Mouse (Mus musculus): Measurements from ENCODE around the gene Rnf103. TPM values are rescaled to one million over a fixed set of nuclear protein-coding genes. Genes with fewer than 3 reads are reported as not detected.

The Rnf103 gene
- polyA plus RNA-seq, 1 experiment, result 4.1 TPM

DNA sequence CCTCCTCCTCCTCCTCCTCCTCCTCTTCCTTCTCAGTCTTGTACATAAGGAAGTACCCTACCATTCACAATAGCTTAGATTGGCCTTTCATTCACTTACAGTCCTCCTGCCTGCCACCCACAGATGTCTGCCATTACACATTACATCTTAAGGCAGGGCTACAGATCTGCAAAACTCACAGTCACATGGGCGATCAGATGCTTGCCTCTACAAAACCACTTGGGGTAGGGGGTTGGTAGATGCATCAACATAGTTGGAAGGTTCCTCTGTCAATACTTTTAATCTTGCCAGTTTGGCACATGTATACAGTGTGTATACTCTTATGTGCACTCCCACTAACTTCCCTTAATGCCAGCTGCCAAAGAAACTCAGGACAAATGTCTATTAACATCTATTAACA, 13.6 kb upstream of the Rnf103 start:
- TF ChIP-seq CTCF (IDR thresholded peaks at IDR 0.05; ENCODE audit: control insufficient read depth, insufficient read depth, insufficient replicate concordance, low read depth, low read length) (no peak), POLR2A (IDR thresholded peaks at IDR 0.05; ENCODE audit: control insufficient read depth, low read depth, low read length) (no peak)
- H3K4me1 ChIP-seq (ENCODE audit: control insufficient read depth, insufficient read depth, low read length), result no peaks in the 10 kb centered on the region
- H3K27ac ChIP-seq (ENCODE audit: control insufficient read depth, insufficient read depth, low read depth, low read length), result no peak overlapping the region
- H3K27me3 ChIP-seq (ENCODE audit: control insufficient read depth, insufficient read depth, low read length), result no peaks in the 10 kb centered on the region
- no peak overlapping the region for H3K4me3 ChIP-seq (ENCODE audit: control insufficient read depth, low read depth, low read length)
- H3K36me3 ChIP-seq (ENCODE audit: control insufficient read depth, insufficient read depth, low read length), result no peaks in the 10 kb centered on the region

- no peak overlapping the region for H3K4me3 ChIP-seq (ENCODE audit: control insufficient read depth, low read depth, low read length)
- no peaks in the 10 kb centered on the region for H3K36me3 ChIP-seq (ENCODE audit: control insufficient read depth, insufficient read depth, low read length)
- no peak overlapping the region for H3K27ac ChIP-seq (ENCODE audit: control insufficient read depth, insufficient read depth, low read depth, low read length)
- no peak for TF ChIP-seq POLR2A (IDR thresholded peaks at IDR 0.05; ENCODE audit: control insufficient read depth, low read depth, low read length)
- no peak for TF ChIP-seq CTCF (IDR thresholded peaks at IDR 0.05; ENCODE audit: control insufficient read depth, insufficient read depth, insufficient replicate concordance, low read depth, low read length)
- no peaks in the 10 kb centered on the region for H3K27me3 ChIP-seq (ENCODE audit: control insufficient read depth, insufficient read depth, low read length)
- no peaks in the 10 kb centered on the region for H3K4me1 ChIP-seq (ENCODE audit: control insufficient read depth, insufficient read depth, low read length)
These were observed 12.6 kb upstream of the Rnf103 start for GRCm38 (mm10) chr6:71481136-71481535.

- Histone ChIP-seq H3K27ac (ENCODE audit: control insufficient read depth, insufficient read depth, low read depth, low read length) (no peak overlapping the region), H3K27me3 (ENCODE audit: control insufficient read depth, insufficient read depth, low read length) (no peaks in the 10 kb centered on the region), H3K4me3 (ENCODE audit: control insufficient read depth, low read depth, low read length) (no peak overlapping the region), H3K36me3 (ENCODE audit: control insufficient read depth, insufficient read depth, low read length) (no peaks in the 10 kb centered on the region), H3K4me1 (ENCODE audit: control insufficient read depth, insufficient read depth, low read length) (no peaks in the 10 kb centered on the region)
- TF ChIP-seq CTCF (IDR thresholded peaks at IDR 0.05; ENCODE audit: control insufficient read depth, insufficient read depth, insufficient replicate concordance, low read depth, low read length), result no peak
- TF ChIP-seq POLR2A (IDR thresholded peaks at IDR 0.05; ENCODE audit: control insufficient read depth, low read depth, low read length), result no peak
These were observed 8.4 kb upstream of the Rnf103 start for GRCm38 (mm10) chr6:71485246-71485645.

- TF ChIP-seq POLR2A (IDR thresholded peaks at IDR 0.05; ENCODE audit: control insufficient read depth, low read depth, low read length) (no peak), CTCF (IDR thresholded peaks at IDR 0.05; ENCODE audit: control insufficient read depth, insufficient read depth, insufficient replicate concordance, low read depth, low read length) (no peak)
- Histone ChIP-seq H3K4me3 (ENCODE audit: control insufficient read depth, low read depth, low read length) (no peak overlapping the region), H3K27me3 (ENCODE audit: control insufficient read depth, insufficient read depth, low read length) (no peaks in the 10 kb centered on the region), H3K27ac (ENCODE audit: control insufficient read depth, insufficient read depth, low read depth, low read length) (no peak overlapping the region), H3K36me3 (ENCODE audit: control insufficient read depth, insufficient read depth, low read length) (no peaks in the 10 kb centered on the region), H3K4me1 (ENCODE audit: control insufficient read depth, insufficient read depth, low read length) (no peaks in the 10 kb centered on the region)
These were observed 7.5 kb upstream of the Rnf103 start for GRCm38 (mm10) chr6:71486226-71486625.

DNA sequence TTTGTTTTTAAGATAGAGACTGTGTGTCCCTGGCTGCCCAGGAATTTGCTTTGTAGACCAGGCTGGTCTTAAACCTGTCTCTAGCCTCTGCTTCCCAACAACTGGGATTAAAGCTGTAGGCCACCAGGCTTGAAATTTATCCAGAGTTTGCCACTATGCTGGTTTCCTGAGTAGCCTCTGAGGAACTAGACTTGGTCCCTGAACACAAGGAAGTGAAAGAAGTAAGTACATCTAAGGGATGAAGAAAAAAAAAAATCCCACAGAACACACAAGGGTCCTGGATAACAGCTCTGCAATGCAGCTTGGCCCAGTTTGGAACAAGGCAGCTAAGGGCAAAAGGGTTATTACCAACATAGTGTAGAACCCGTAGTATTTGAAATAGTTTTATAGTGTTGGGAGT, 6.8 kb upstream of the Rnf103 start:
- H3K36me3 ChIP-seq (ENCODE audit: control insufficient read depth, insufficient read depth, low read length), result no peaks in the 10 kb centered on the region
- no peak overlapping the region for H3K4me3 ChIP-seq (ENCODE audit: control insufficient read depth, low read depth, low read length)
- H3K27me3 ChIP-seq (ENCODE audit: control insufficient read depth, insufficient read depth, low read length), result no peaks in the 10 kb centered on the region
- H3K27ac ChIP-seq (ENCODE audit: control insufficient read depth, insufficient read depth, low read depth, low read length), result no peak overlapping the region
- H3K4me1 ChIP-seq (ENCODE audit: control insufficient read depth, insufficient read depth, low read length), result no peaks in the 10 kb centered on the region
- TF ChIP-seq POLR2A (IDR thresholded peaks at IDR 0.05; ENCODE audit: control insufficient read depth, low read depth, low read length) (no peak), CTCF (IDR thresholded peaks at IDR 0.05; ENCODE audit: control insufficient read depth, insufficient read depth, insufficient replicate concordance, low read depth, low read length) (no peak)

DNA sequence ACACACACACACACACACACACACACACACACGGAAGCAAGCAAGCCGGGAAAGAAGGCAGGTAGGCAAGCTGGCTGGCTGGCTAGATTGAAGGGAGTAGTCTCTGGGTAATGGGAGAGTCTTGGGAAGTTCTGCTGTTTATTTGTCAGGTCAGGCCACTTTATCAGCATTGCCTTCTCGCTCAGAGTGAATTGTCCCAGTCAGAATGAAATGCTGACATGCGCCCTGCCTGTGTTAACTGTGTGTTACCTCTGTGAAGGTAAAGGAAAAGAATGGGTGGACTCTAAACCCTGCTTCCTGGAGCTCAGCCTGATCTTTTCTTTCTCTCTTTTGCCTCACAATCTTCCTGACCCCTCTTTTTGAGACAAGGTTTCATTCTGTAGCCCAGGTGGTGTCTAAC, 5.7 kb upstream of the Rnf103 start:
- no peak overlapping the region for H3K27ac ChIP-seq (ENCODE audit: control insufficient read depth, insufficient read depth, low read depth, low read length)
- H3K4me3 ChIP-seq (ENCODE audit: control insufficient read depth, low read depth, low read length), result no peak overlapping the region
- H3K4me1 ChIP-seq (ENCODE audit: control insufficient read depth, insufficient read depth, low read length), result no peaks in the 10 kb centered on the region
- no peak for TF ChIP-seq POLR2A (IDR thresholded peaks at IDR 0.05; ENCODE audit: control insufficient read depth, low read depth, low read length)
- no peak for TF ChIP-seq CTCF (IDR thresholded peaks at IDR 0.05; ENCODE audit: control insufficient read depth, insufficient read depth, insufficient replicate concordance, low read depth, low read length)
- H3K36me3 ChIP-seq (ENCODE audit: control insufficient read depth, insufficient read depth, low read length), result no peaks in the 10 kb centered on the region
- H3K27me3 ChIP-seq (ENCODE audit: control insufficient read depth, insufficient read depth, low read length), result no peaks in the 10 kb centered on the region

- Histone ChIP-seq H3K4me1 (ENCODE audit: control insufficient read depth, insufficient read depth, low read length) (peaks cover 2% of the 10 kb centered on the region; the same call in 1 of the 2 replicates), H3K27ac (ENCODE audit: control insufficient read depth, insufficient read depth, low read depth, low read length) (no peak overlapping the region)
- TF ChIP-seq CTCF (IDR thresholded peaks at IDR 0.05; ENCODE audit: control insufficient read depth, insufficient read depth, insufficient replicate concordance, low read depth, low read length), result no peak
- no peak for TF ChIP-seq POLR2A (IDR thresholded peaks at IDR 0.05; ENCODE audit: control insufficient read depth, low read depth, low read length)
These were observed 1.6 kb upstream of the Rnf103 start for GRCm38 (mm10) chr6:71492136-71492535.

More at GRCm38 (mm10) chr6:71492136-71492535, 1.6 kb upstream of the Rnf103 start:
- Histone ChIP-seq H3K27me3 (ENCODE audit: control insufficient read depth, insufficient read depth, low read length) (no peaks in the 10 kb centered on the region), H3K4me3 (ENCODE audit: control insufficient read depth, low read depth, low read length) (no peak overlapping the region), H3K36me3 (ENCODE audit: control insufficient read depth, insufficient read depth, low read length) (peaks cover 1% of the 10 kb centered on the region; the same call in 1 of the 2 replicates)

Measured in testis, adult 2 months (tissue).